Mouse (Mus musculus): ENCODE measurements at regions not wholly inside any gene's neighbourhood (a gene's known extent, or its start where the extent isn't known, plus 50 kb on each side); places are given as distances from the start of the nearest gene placed in this dataset.

GRCm38 (mm10) chr3:101667186-101667585 lies 62.7 kb upstream of the Atp1a1 start:
- no peaks in the 10 kb centered on the region for H3K27me3 ChIP-seq (ENCODE audit: control insufficient read depth, insufficient read depth, low read length, poor library complexity, severe bottlenecking)
- no peak for DNase-seq (ENCODE audit: low read depth, low spot score)

GRCm38 (mm10) chr3:101666583-101666982 lies 62.1 kb upstream of the Atp1a1 start:
- no peaks in the 10 kb centered on the region for H3K27me3 ChIP-seq (ENCODE audit: control insufficient read depth, insufficient read depth, low read length, poor library complexity, severe bottlenecking)
- no peaks in the 10 kb centered on the region for H3K36me3 ChIP-seq (ENCODE audit: control insufficient read depth, insufficient read depth, low read length, poor library complexity, severe bottlenecking)
- no peak for DNase-seq (ENCODE audit: low read depth, low spot score)

More at GRCm38 (mm10) chr3:101667186-101667585, 62.7 kb upstream of the Atp1a1 start:
- H3K36me3 ChIP-seq (ENCODE audit: control insufficient read depth, insufficient read depth, low read length, poor library complexity, severe bottlenecking), result no peaks in the 10 kb centered on the region

- no peaks in the 10 kb centered on the region for H3K36me3 ChIP-seq (ENCODE audit: control insufficient read depth, insufficient read depth, low read length, poor library complexity, severe bottlenecking)
- no peaks in the 10 kb centered on the region for H3K27me3 ChIP-seq (ENCODE audit: control insufficient read depth, insufficient read depth, low read length, poor library complexity, severe bottlenecking)
- peak; percentile 28 for DNase-seq (ENCODE audit: low read depth, low spot score)
Measured at GRCm38 (mm10) chr3:101661184-101661992, 56.9 kb upstream of the Atp1a1 start.

GRCm38 (mm10) chr3:101660635-101661034 lies 56.2 kb upstream of the Atp1a1 start:
- no peak for DNase-seq (ENCODE audit: low read depth, low spot score)
- Histone ChIP-seq H3K36me3 (ENCODE audit: control insufficient read depth, insufficient read depth, low read length, poor library complexity, severe bottlenecking) (no peaks in the 10 kb centered on the region), H3K27me3 (ENCODE audit: control insufficient read depth, insufficient read depth, low read length, poor library complexity, severe bottlenecking) (no peaks in the 10 kb centered on the region)

GRCm38 (mm10) chr3:101660176-101660575 lies 55.7 kb upstream of the Atp1a1 start:
- no peaks in the 10 kb centered on the region for H3K27me3 ChIP-seq (ENCODE audit: control insufficient read depth, insufficient read depth, low read length, poor library complexity, severe bottlenecking)
- no peaks in the 10 kb centered on the region for H3K36me3 ChIP-seq (ENCODE audit: control insufficient read depth, insufficient read depth, low read length, poor library complexity, severe bottlenecking)
- no peak for DNase-seq (ENCODE audit: low read depth, low spot score)

GRCm38 (mm10) chr3:101657979-101658378 lies 53.5 kb upstream of the Atp1a1 start:
- Histone ChIP-seq H3K36me3 (ENCODE audit: control insufficient read depth, insufficient read depth, low read length, poor library complexity, severe bottlenecking) (no peaks in the 10 kb centered on the region), H3K27me3 (ENCODE audit: control insufficient read depth, insufficient read depth, low read length, poor library complexity, severe bottlenecking) (no peaks in the 10 kb centered on the region)
- DNase-seq (ENCODE audit: low read depth, low spot score), result no peak

GRCm38 (mm10) chr3:101654720-101655119 lies 50.2 kb upstream of the Atp1a1 start:
- no peak for DNase-seq (ENCODE audit: low read depth, low spot score)
- H3K36me3 ChIP-seq (ENCODE audit: control insufficient read depth, insufficient read depth, low read length, poor library complexity, severe bottlenecking), result no peaks in the 10 kb centered on the region
- no peaks in the 10 kb centered on the region for H3K27me3 ChIP-seq (ENCODE audit: control insufficient read depth, insufficient read depth, low read length, poor library complexity, severe bottlenecking)

Measured in splenic B cell, adult 2 months (primary cell).